Mouse (Mus musculus): Measurements from ENCODE around the gene Fer1l4.

GRCm38 (mm10) chr2:156025482-156025881 is 27.3 kb downstream of the Fer1l4 start:
- no peak for TF ChIP-seq CTCF (IDR thresholded peaks at IDR 0.05; ENCODE audit: low read depth, low read length)
- TF ChIP-seq POLR2A (IDR thresholded peaks at IDR 0.05; ENCODE audit: borderline replicate concordance, low read depth, low read length): no peak
